Mouse (Mus musculus): Measurements from ENCODE around the gene Tenm3. TPM values are rescaled to one million over a fixed set of nuclear protein-coding genes. Genes with fewer than 3 reads are reported as not detected.

Tenm3 gene
- polyA plus RNA-seq, 1 experiment from 2014 or later = 4.7 TPM

GRCm38 (mm10) chr8:48522536-48523123 is 321.1 kb downstream of the Tenm3 start:
- no peaks in the 10 kb centered on the region for H3K27me3 ChIP-seq (ENCODE audit: insufficient read depth, low read length)

GRCm38 (mm10) chr8:48522004-48522403 is 321.7 kb downstream of the Tenm3 start:
- Histone ChIP-seq H3K4me1 (ENCODE audit: insufficient read depth) (0 out of 2 replicates have a peak, but pooled peaks cover 3% of the 10 kb centered on the region), H3K9ac (replicated peaks) (no peak overlapping the region), H3K4me3 (ENCODE audit: low read depth, low read length) (no peak overlapping the region), H3K4me2 (ENCODE audit: low read depth, low read length) (no peak overlapping the region), H3K9me3 (ENCODE audit: low read length) (no peaks in the 10 kb centered on the region), H3K27me3 (ENCODE audit: insufficient read depth, low read length) (no peaks in the 10 kb centered on the region), H3K27ac (ENCODE audit: low read depth) (no peak overlapping the region), H3K36me3 (replicated peaks; ENCODE audit: insufficient read depth, low read length) (no peaks in the 10 kb centered on the region)
- no peak for TF ChIP-seq CTCF (IDR thresholded peaks at IDR 0.05; ENCODE audit: low read depth)
- TF ChIP-seq EP300 (IDR thresholded peaks at IDR 0.05; ENCODE audit: low read depth) = no peak
- DNase-seq (no peak), ATAC-seq (no peak)
- WGBS (ENCODE audit: insufficient replicate concordance) = 83% methylated on average over 8 of the region's 8 CpGs

More at GRCm38 (mm10) chr8:48522536-48523123, 321.1 kb downstream of the Tenm3 start:
- no peak overlapping the region for H3K4me2 ChIP-seq (ENCODE audit: low read depth, low read length)
- H3K27ac ChIP-seq (ENCODE audit: low read depth) = no peak overlapping the region
- ATAC-seq (no peak), DNase-seq (no peak)
- 67% methylated on average over 4 of the region's 4 CpGs for WGBS (ENCODE audit: insufficient replicate concordance)
- no peaks in the 10 kb centered on the region for H3K9me3 ChIP-seq (ENCODE audit: low read length)
- H3K9ac ChIP-seq (replicated peaks) = no peak overlapping the region
- H3K4me3 ChIP-seq (ENCODE audit: low read depth, low read length) = no peak overlapping the region
- H3K36me3 ChIP-seq (replicated peaks; ENCODE audit: insufficient read depth, low read length) = no peaks in the 10 kb centered on the region
- 0 out of 2 replicates have a peak, but pooled peaks cover 3% of the 10 kb centered on the region for H3K4me1 ChIP-seq (ENCODE audit: insufficient read depth)
- TF ChIP-seq CTCF (IDR thresholded peaks at IDR 0.05; ENCODE audit: low read depth) (no peak), EP300 (IDR thresholded peaks at IDR 0.05; ENCODE audit: low read depth) (no peak)

GRCm38 (mm10) chr8:48517431-48517830 is 326.3 kb downstream of the Tenm3 start:
- Histone ChIP-seq H3K4me2 (ENCODE audit: low read depth, low read length) (no peak overlapping the region), H3K9ac (replicated peaks) (no peak overlapping the region), H3K4me3 (ENCODE audit: low read depth, low read length) (no peak overlapping the region), H3K27me3 (ENCODE audit: insufficient read depth, low read length) (no peaks in the 10 kb centered on the region), H3K4me1 (ENCODE audit: insufficient read depth) (0 out of 2 replicates have a peak, but pooled peaks cover 3% of the 10 kb centered on the region), H3K27ac (ENCODE audit: low read depth) (peak overlapping the region; percentile 66), H3K9me3 (ENCODE audit: low read length) (no peaks in the 10 kb centered on the region), H3K36me3 (replicated peaks; ENCODE audit: insufficient read depth, low read length) (no peaks in the 10 kb centered on the region)
- ATAC-seq (peak; percentile 77), DNase-seq (no peak)
- TF ChIP-seq EP300 (IDR thresholded peaks at IDR 0.05; ENCODE audit: low read depth) (no peak), CTCF (IDR thresholded peaks at IDR 0.05; ENCODE audit: low read depth) (no peak)

- H3K27ac ChIP-seq (ENCODE audit: low read depth) = no peak overlapping the region
- no peaks in the 10 kb centered on the region for H3K36me3 ChIP-seq (replicated peaks; ENCODE audit: insufficient read depth, low read length)
- no peak overlapping the region for H3K9ac ChIP-seq (replicated peaks)
- H3K4me1 ChIP-seq (ENCODE audit: insufficient read depth) = 0 out of 2 replicates have a peak, but pooled peaks cover 3% of the 10 kb centered on the region
- no peaks in the 10 kb centered on the region for H3K9me3 ChIP-seq (ENCODE audit: low read length)
- ATAC-seq = no peak
- no peak overlapping the region for H3K4me3 ChIP-seq (ENCODE audit: low read depth, low read length)
- WGBS (ENCODE audit: insufficient replicate concordance) = 74% methylated on average over 4 of the region's 4 CpGs
- no peak for DNase-seq
- H3K27me3 ChIP-seq (ENCODE audit: insufficient read depth, low read length) = no peaks in the 10 kb centered on the region
- TF ChIP-seq CTCF (IDR thresholded peaks at IDR 0.05; ENCODE audit: low read depth) = no peak
- TF ChIP-seq EP300 (IDR thresholded peaks at IDR 0.05; ENCODE audit: low read depth) = no peak
- no peak overlapping the region for H3K4me2 ChIP-seq (ENCODE audit: low read depth, low read length)
These were observed 329.5 kb downstream of the Tenm3 start for GRCm38 (mm10) chr8:48514230-48514629.

GRCm38 (mm10) chr8:48513801-48514200 is 329.9 kb downstream of the Tenm3 start:
- no peak overlapping the region for H3K27ac ChIP-seq (ENCODE audit: low read depth)
- H3K27me3 ChIP-seq (ENCODE audit: insufficient read depth, low read length) = no peaks in the 10 kb centered on the region
- no peaks in the 10 kb centered on the region for H3K9me3 ChIP-seq (ENCODE audit: low read length)
- no peaks in the 10 kb centered on the region for H3K36me3 ChIP-seq (replicated peaks; ENCODE audit: insufficient read depth, low read length)
- no peak overlapping the region for H3K9ac ChIP-seq (replicated peaks)
- DNase-seq (no peak), ATAC-seq (no peak)
- 0 out of 2 replicates have a peak, but pooled peaks cover 3% of the 10 kb centered on the region for H3K4me1 ChIP-seq (ENCODE audit: insufficient read depth)
- WGBS (ENCODE audit: insufficient replicate concordance) = 84% methylated on average over 7 of the region's 7 CpGs
- H3K4me2 ChIP-seq (ENCODE audit: low read depth, low read length) = no peak overlapping the region
- H3K4me3 ChIP-seq (ENCODE audit: low read depth, low read length) = no peak overlapping the region
- TF ChIP-seq EP300 (IDR thresholded peaks at IDR 0.05; ENCODE audit: low read depth) (no peak), CTCF (IDR thresholded peaks at IDR 0.05; ENCODE audit: low read depth) (no peak)

- H3K36me3 ChIP-seq (replicated peaks; ENCODE audit: insufficient read depth, low read length) = no peaks in the 10 kb centered on the region
- no peak overlapping the region for H3K4me3 ChIP-seq (ENCODE audit: low read depth, low read length)
- TF ChIP-seq CTCF (IDR thresholded peaks at IDR 0.05; ENCODE audit: low read depth) (no peak), EP300 (IDR thresholded peaks at IDR 0.05; ENCODE audit: low read depth) (no peak)
- ATAC-seq = no peak
- DNase-seq = no peak
- H3K27ac ChIP-seq (ENCODE audit: low read depth) = no peak overlapping the region
- no peaks in the 10 kb centered on the region for H3K27me3 ChIP-seq (ENCODE audit: insufficient read depth, low read length)
- no peak overlapping the region for H3K9ac ChIP-seq (replicated peaks)
- H3K4me2 ChIP-seq (ENCODE audit: low read depth, low read length) = no peak overlapping the region
- H3K9me3 ChIP-seq (ENCODE audit: low read length) = no peaks in the 10 kb centered on the region
- 85% methylated on average over 12 of the region's 12 CpGs for WGBS (ENCODE audit: insufficient replicate concordance)
- H3K4me1 ChIP-seq (ENCODE audit: insufficient read depth) = no peaks in the 10 kb centered on the region
These were observed 332.2 kb downstream of the Tenm3 start for GRCm38 (mm10) chr8:48511546-48511945.

All from liver, postnatal 0 days (tissue).